Mouse (Mus musculus): ENCODE results near the gene Ttc23l. TPM values are rescaled to one million over a fixed set of nuclear protein-coding genes. Genes with fewer than 3 reads are reported as not detected.
"Not testable (repeated sequence)": the region's sequence is repeated elsewhere in the genome, so short reads cannot be mapped to it uniquely, and the experiment has no call there.

The Ttc23l gene
- polyA plus RNA-seq, 2 experiments, result not detected

- Histone ChIP-seq H3K36me3 (replicated peaks; ENCODE audit: control insufficient read depth, insufficient read depth, low read depth) (no peaks in the 10 kb centered on the region; the same call in 1 of the 2 replicates), H3K9ac (replicated peaks) (no peak overlapping the region), H3K27ac (no peak overlapping the region), H3K27me3 (ENCODE audit: control insufficient read depth, insufficient read depth, low read length) (no peaks in the 10 kb centered on the region), H3K4me3 (ENCODE audit: insufficient read depth in 1 of 2, low read depth in 2 of 2, low read length in 2 of 2) (no peak overlapping the region), H3K4me2 (ENCODE audit: low read depth) (no peak overlapping the region), H3K9me3 (ENCODE audit: control insufficient read depth, low read length) (no peaks in the 10 kb centered on the region), H3K4me1 (replicated peaks; ENCODE audit: control insufficient read depth in 2 of 2, insufficient read depth in 2 of 2, low read length in 1 of 2) (no peaks in the 10 kb centered on the region)
- TF ChIP-seq CTCF (IDR thresholded peaks at IDR 0.05; ENCODE audit: low read depth) (no peak), EP300 (IDR thresholded peaks at IDR 0.05; ENCODE audit: low read depth) (no peak)
- WGBS (ENCODE audit: insufficient replicate concordance), result 59% methylated on average over 5 of the region's 5 CpGs
- ATAC-seq (ENCODE audit: insufficient read depth), result no peak
- no peak for DNase-seq (ENCODE audit: low read depth in 3 of 3, low spot score in 3 of 3)
Measured at GRCm38 (mm10) chr15:10499593-10499992, 58.9 kb downstream of the Ttc23l start.

DNA sequence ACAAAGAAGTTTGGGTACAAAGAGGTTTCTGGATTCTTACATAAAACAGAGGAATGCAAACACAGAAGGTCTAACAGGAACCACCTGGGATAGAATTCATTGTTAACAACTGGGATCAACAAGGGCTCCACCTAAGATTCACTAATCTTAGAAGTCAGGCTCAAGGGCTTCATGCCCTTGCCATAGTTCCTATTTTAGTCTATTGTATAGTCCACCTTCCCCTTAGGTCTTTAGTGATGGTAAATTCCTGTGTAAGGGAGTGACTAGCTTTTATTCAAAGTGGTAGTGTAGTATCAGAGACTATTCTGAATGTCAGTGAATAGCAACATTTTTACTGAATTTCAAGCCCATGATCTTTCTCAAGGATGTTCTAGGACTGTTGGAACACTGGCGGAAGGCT lies 61.8 kb downstream of the Ttc23l start:
- DNase-seq (ENCODE audit: low read depth in 3 of 3, low spot score in 3 of 3); H3K4me2 ChIP-seq (ENCODE audit: low read depth); H3K27ac ChIP-seq; H3K36me3 ChIP-seq (replicated peaks; ENCODE audit: control insufficient read depth, insufficient read depth, low read depth); ATAC-seq (ENCODE audit: insufficient read depth); H3K4me1 ChIP-seq (replicated peaks; ENCODE audit: control insufficient read depth in 2 of 2, insufficient read depth in 2 of 2, low read length in 1 of 2); H3K4me3 ChIP-seq (ENCODE audit: insufficient read depth in 1 of 2, low read depth in 2 of 2, low read length in 2 of 2); H3K27me3 ChIP-seq (ENCODE audit: control insufficient read depth, insufficient read depth, low read length); H3K9me3 ChIP-seq (ENCODE audit: control insufficient read depth, low read length); H3K9ac ChIP-seq (replicated peaks): not testable (repeated sequence)
- 78% methylated on average over 1 of the region's 1 CpGs for WGBS (ENCODE audit: insufficient replicate concordance)

GRCm38 (mm10) chr15:10495944-10496343 lies 62.5 kb downstream of the Ttc23l start:
- no peak overlapping the region for H3K4me3 ChIP-seq (ENCODE audit: insufficient read depth in 1 of 2, low read depth in 2 of 2, low read length in 2 of 2)
- peaks cover 5% of the 10 kb centered on the region for H3K36me3 ChIP-seq (replicated peaks; ENCODE audit: control insufficient read depth, insufficient read depth, low read depth)
- no peaks in the 10 kb centered on the region for H3K4me1 ChIP-seq (replicated peaks; ENCODE audit: control insufficient read depth in 2 of 2, insufficient read depth in 2 of 2, low read length in 1 of 2)
- H3K4me2 ChIP-seq (ENCODE audit: low read depth), result no peak overlapping the region
- H3K9ac ChIP-seq (replicated peaks), result no peak overlapping the region
- WGBS (ENCODE audit: insufficient replicate concordance), result 79% methylated on average over 11 of the region's 11 CpGs
- TF ChIP-seq CTCF (IDR thresholded peaks at IDR 0.05; ENCODE audit: low read depth), result no peak
- TF ChIP-seq EP300 (IDR thresholded peaks at IDR 0.05; ENCODE audit: low read depth), result no peak
- ATAC-seq (ENCODE audit: insufficient read depth) (no peak), DNase-seq (ENCODE audit: low read depth in 3 of 3, low spot score in 3 of 3) (no peak)
- H3K27me3 ChIP-seq (ENCODE audit: control insufficient read depth, insufficient read depth, low read length), result no peaks in the 10 kb centered on the region
- H3K27ac ChIP-seq, result no peak overlapping the region
- no peaks in the 10 kb centered on the region for H3K9me3 ChIP-seq (ENCODE audit: control insufficient read depth, low read length)

DNA sequence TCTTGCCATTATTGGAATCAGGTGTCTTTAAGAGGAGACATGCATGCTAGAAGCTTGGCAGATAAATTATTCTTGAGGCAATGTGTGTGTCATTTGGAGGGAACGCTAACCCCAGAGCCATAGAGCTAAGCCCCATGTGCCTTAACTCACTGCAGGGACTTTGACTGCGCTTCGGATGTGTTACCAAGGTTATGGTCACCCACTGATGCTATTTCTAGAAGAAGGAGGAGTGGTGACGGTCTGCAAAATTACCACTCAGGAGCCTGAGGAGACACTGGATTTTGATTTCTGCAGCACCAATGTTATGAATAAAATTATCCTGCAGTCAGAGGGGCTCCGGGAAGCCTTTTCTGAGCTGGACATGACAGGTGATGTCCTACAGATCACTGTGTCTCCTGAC lies 68.4 kb downstream of the Ttc23l start:
- H3K4me3 ChIP-seq (ENCODE audit: insufficient read depth in 1 of 2, low read depth in 2 of 2, low read length in 2 of 2), result no peak overlapping the region
- peaks cover 11% of the 10 kb centered on the region for H3K36me3 ChIP-seq (replicated peaks; ENCODE audit: control insufficient read depth, insufficient read depth, low read depth)
- H3K27me3 ChIP-seq (ENCODE audit: control insufficient read depth, insufficient read depth, low read length), result no peaks in the 10 kb centered on the region
- DNase-seq (ENCODE audit: low read depth in 3 of 3, low spot score in 3 of 3) (no peak), ATAC-seq (ENCODE audit: insufficient read depth) (no peak)
- WGBS (ENCODE audit: insufficient replicate concordance), result 89% methylated on average over 5 of the region's 5 CpGs
- TF ChIP-seq EP300 (IDR thresholded peaks at IDR 0.05; ENCODE audit: low read depth) (no peak), CTCF (IDR thresholded peaks at IDR 0.05; ENCODE audit: low read depth) (no peak)
- no peak overlapping the region for H3K4me2 ChIP-seq (ENCODE audit: low read depth)
- no peak overlapping the region for H3K27ac ChIP-seq
- H3K4me1 ChIP-seq (replicated peaks; ENCODE audit: control insufficient read depth in 2 of 2, insufficient read depth in 2 of 2, low read length in 1 of 2), result peaks cover 6% of the 10 kb centered on the region in 2 experiments
- H3K9me3 ChIP-seq (ENCODE audit: control insufficient read depth, low read length), result no peaks in the 10 kb centered on the region
- no peak overlapping the region for H3K9ac ChIP-seq (replicated peaks)

- Histone ChIP-seq H3K4me3 (ENCODE audit: insufficient read depth in 1 of 2, low read depth in 2 of 2, low read length in 2 of 2) (peak overlapping the region; percentile 53 to 85), H3K27ac (no peak overlapping the region), H3K27me3 (ENCODE audit: control insufficient read depth, insufficient read depth, low read length) (no peaks in the 10 kb centered on the region), H3K4me2 (ENCODE audit: low read depth) (peak overlapping the region; percentile 88), H3K4me1 (replicated peaks; ENCODE audit: control insufficient read depth in 2 of 2, insufficient read depth in 2 of 2, low read length in 1 of 2) (peaks cover 11 to 12% of the 10 kb centered on the region in 2 experiments), H3K36me3 (replicated peaks; ENCODE audit: control insufficient read depth, insufficient read depth, low read depth) (peaks cover 15% of the 10 kb centered on the region), H3K9me3 (ENCODE audit: control insufficient read depth, low read length) (no peaks in the 10 kb centered on the region), H3K9ac (replicated peaks) (peak overlapping the region; percentile 45)
- WGBS (ENCODE audit: insufficient replicate concordance), result 25% methylated on average over 2 of the region's 2 CpGs
- TF ChIP-seq EP300 (IDR thresholded peaks at IDR 0.05; ENCODE audit: low read depth), result no peak
- peak; percentile 30; the same call in 1 of the 2 replicates for TF ChIP-seq CTCF (IDR thresholded peaks at IDR 0.05; ENCODE audit: low read depth)
- DNase-seq (ENCODE audit: low read depth in 3 of 3, low spot score in 3 of 3) (no peak), ATAC-seq (ENCODE audit: insufficient read depth) (no peak)
Measured at GRCm38 (mm10) chr15:10487246-10487645, 71.2 kb downstream of the Ttc23l start.
